Mouse (Mus musculus) hindbrain, embryonic 14.5 days (tissue): ENCODE measurements around the gene Olfr635. TPM values are rescaled to one million over a fixed set of nuclear protein-coding genes. Genes with fewer than 3 reads are reported as not detected.

ENCODE experiments used
- ATAC-seq: fragments of 200-750 bp; cut with Nextera tagmentation; 2 replicates; pipeline ENCODE4 v1.8.0; 2017; ENCODE audit warnings: moderate number of reproducible peaks, mild to moderate bottlenecking, moderate TSS enrichment, moderate library complexity; ENCODE audit not compliant: low FRiP score
- DNase-seq: peaks from one replicate; pipeline ENCODE4 v3.0.0-alpha.2; 2015; ENCODE audit warnings: low spot score
- H3K27ac ChIP-seq: fragments of 300-500 bp; sonication (generic); 2 replicates; pipeline ENCODE4 v1.5.1; 2014; ENCODE audit warnings: mild to moderate bottlenecking, moderate library complexity
- H3K27me3 ChIP-seq: fragments of 300-500 bp; sonication (generic); 2 replicates; pipeline ENCODE4 v1.6.1; 2014; ENCODE audit warnings: mild to moderate bottlenecking, low read length, mixed read lengths; ENCODE audit not compliant: control insufficient read depth, insufficient read depth
- H3K36me3 ChIP-seq: fragments of 300-500 bp; sonication (generic); replicated peaks from 2 replicates; pipeline ENCODE4 v1.6.1; 2014; ENCODE audit not compliant: control insufficient read depth, insufficient read depth
- H3K4me1 ChIP-seq: fragments of 300-500 bp; sonication (generic); replicated peaks from 2 replicates; pipeline ENCODE4 v1.6.1; 2014; ENCODE audit warnings: antibody characterized with exemption, low read length, mixed read lengths; ENCODE audit not compliant: control insufficient read depth, insufficient read depth
- H3K4me2 ChIP-seq: fragments of 300-500 bp; sonication (generic); replicated peaks from 2 replicates; pipeline ENCODE4 v1.6.1; 2014; ENCODE audit warnings: mild to moderate bottlenecking, moderate library complexity
- H3K4me3 ChIP-seq: fragments of 300-500 bp; sonication (generic); replicated peaks from 2 replicates; pipeline ENCODE4 v1.5.1; 2014; ENCODE audit warnings: mild to moderate bottlenecking, low read length
- H3K9ac ChIP-seq: fragments of 300-500 bp; sonication (generic); 2 replicates; pipeline ENCODE4 v1.6.1; 2014
- H3K9me3 ChIP-seq: fragments of 300-500 bp; sonication (generic); 2 replicates; pipeline ENCODE4 v1.6.1; 2016; ENCODE audit warnings: low read length; ENCODE audit not compliant: control insufficient read depth
- WGBS: fragments of 180-500 bp; shearing (Covaris S2); extraction: QIAGEN DNeasy Blood & Tissue Kit; methylation state at CpG from one replicate; pipeline ENCODE4 v1.1.7; 2014; 5-methylcytosine and 5-hydroxymethylcytosine counted together
- polyA plus RNA-seq: library from polyadenylated mRNA; unstranded; fragments of >200 nt; fragmentation: Nextera tagmentation; extraction: Ambion mirVana; gene quantifications from 2 replicates; pipeline ENCODE4 v1.2.1, GENCODE M21; 2014

Olfr635 gene
- polyA plus RNA-seq, 1 experiment from 2014 or later: not detected

GRCm38 (mm10) chr7:104018953-104019352, 48.0 kb downstream of the Olfr635 start:
- Histone ChIP-seq H3K27me3 (no peaks in the 10 kb centered on the region), H3K4me3 (no peak overlapping the region), H3K9me3 (no peaks in the 10 kb centered on the region), H3K4me1 (no peaks in the 10 kb centered on the region), H3K9ac (no peak overlapping the region), H3K36me3 (no peaks in the 10 kb centered on the region), H3K4me2 (no peak overlapping the region), H3K27ac (no peak overlapping the region)
- WGBS: 93% methylated on average over 1 of the region's 1 CpGs
- ATAC-seq: no peak
- DNase-seq: no peak

- Histone ChIP-seq H3K4me2 (no peak overlapping the region), H3K9me3 (no peaks in the 10 kb centered on the region), H3K36me3 (no peaks in the 10 kb centered on the region), H3K4me1 (no peaks in the 10 kb centered on the region), H3K9ac (no peak overlapping the region), H3K4me3 (no peak overlapping the region), H3K27me3 (no peaks in the 10 kb centered on the region), H3K27ac (no peak overlapping the region)
- DNase-seq (no peak), ATAC-seq (no peak)
- WGBS: 96% methylated on average over 6 of the region's 6 CpGs
Observed at GRCm38 (mm10) chr7:104021651-104022050, 50.7 kb downstream of the Olfr635 start.

GRCm38 (mm10) chr7:104025473-104025872, 54.5 kb downstream of the Olfr635 start, which contains the start of gene Olfr640:
Gene Olfr640, minus strand, starts transcription at chr7:104025573.
- no peaks in the 10 kb centered on the region for H3K36me3 ChIP-seq
- no peak within 1 kb of the TSS for H3K4me3 ChIP-seq
- no peak within 1 kb of the TSS for H3K9ac ChIP-seq
- H3K4me1 ChIP-seq: no peaks in the 10 kb centered on the region
- H3K27me3 ChIP-seq: no peaks in the 10 kb centered on the region
- H3K27ac ChIP-seq: no peak within 1 kb of the TSS
- 86% methylated on average over 6 of the region's 6 CpGs for WGBS
- H3K9me3 ChIP-seq: no peaks in the 10 kb centered on the region
- ATAC-seq (no peak), DNase-seq (no peak)
- no peak within 1 kb of the TSS for H3K4me2 ChIP-seq

GRCm38 (mm10) chr7:104026978-104027377, 56.0 kb downstream of the Olfr635 start:
- Histone ChIP-seq H3K4me1 (no peaks in the 10 kb centered on the region), H3K9ac (no peak overlapping the region), H3K9me3 (no peaks in the 10 kb centered on the region), H3K36me3 (no peaks in the 10 kb centered on the region), H3K4me3 (no peak overlapping the region), H3K27ac (no peak overlapping the region), H3K27me3 (no peaks in the 10 kb centered on the region), H3K4me2 (no peak overlapping the region)
- ATAC-seq: no peak
- no peak for DNase-seq
- WGBS: 90% methylated on average over 3 of the region's 3 CpGs

GRCm38 (mm10) chr7:104035145-104035544, 64.2 kb downstream of the Olfr635 start, which contains the start of gene Olfr641:
Gene Olfr641, plus strand, starts transcription at chr7:104035445.
- ATAC-seq (no peak), DNase-seq (no peak)
- Histone ChIP-seq H3K4me1 (no peaks in the 10 kb centered on the region), H3K9me3 (no peaks in the 10 kb centered on the region), H3K27ac (no peak within 1 kb of the TSS), H3K4me2 (no peak within 1 kb of the TSS), H3K9ac (no peak within 1 kb of the TSS), H3K36me3 (no peaks in the 10 kb centered on the region), H3K27me3 (no peaks in the 10 kb centered on the region), H3K4me3 (no peak within 1 kb of the TSS)
- WGBS: 83% methylated on average over 1 of the region's 1 CpGs

Other genes starting within 250 kb of the Olfr635 start
- gene Olfr628, start 240.8 kb upstream of the Olfr635 start, polyA plus RNA-seq: not detected in 2 replicates
- gene Olfr629, start 226.2 kb upstream of the Olfr635 start, polyA plus RNA-seq: not detected in 2 replicates
- not detected in 2 replicates for gene Olfr630, start 213.8 kb upstream of the Olfr635 start, polyA plus RNA-seq
- gene Olfr69, start 199.6 kb upstream of the Olfr635 start, polyA plus RNA-seq: not detected in 2 replicates
- gene Olfr68, start 191.5 kb upstream of the Olfr635 start, polyA plus RNA-seq: not detected in 2 replicates
- not detected in 2 replicates for gene Olfr67, start 179.3 kb upstream of the Olfr635 start, polyA plus RNA-seq
- 1,734 and 1,868 TPM in 2 replicates for gene Hbb-bt, start 157.2 kb upstream of the Olfr635 start, polyA plus RNA-seq
- 4,248 and 5,201 TPM in 2 replicates for gene Hbb-bs, start 143.1 kb upstream of the Olfr635 start, polyA plus RNA-seq
- not detected in 2 replicates for gene Hbb-bh2, start 130.6 kb upstream of the Olfr635 start, polyA plus RNA-seq
- 2.1 and 3.6 TPM in 2 replicates for gene Hbb-bh1, start 128.0 kb upstream of the Olfr635 start, polyA plus RNA-seq
- 178 and 712 TPM in 2 replicates for gene Hbb-y, start 117.9 kb upstream of the Olfr635 start, polyA plus RNA-seq
- not detected in 2 replicates for gene Olfr66, start 84.9 kb upstream of the Olfr635 start, polyA plus RNA-seq
- not detected in 2 replicates for gene Olfr64, start 76.7 kb upstream of the Olfr635 start, polyA plus RNA-seq
- not detected in 2 replicates for gene Olfr65, start 67.7 kb upstream of the Olfr635 start, polyA plus RNA-seq
- gene Olfr631, start 42.3 kb upstream of the Olfr635 start, polyA plus RNA-seq: not detected in 2 replicates
- gene Olfr632, start 36.8 kb upstream of the Olfr635 start, polyA plus RNA-seq: not detected in 2 replicates
- gene Olfr633, start 26.7 kb upstream of the Olfr635 start, polyA plus RNA-seq: not detected in 2 replicates
- not detected in 2 replicates for gene Olfr638, start 27.6 kb downstream of the Olfr635 start, polyA plus RNA-seq
- 0.03 TPM in 1 of 2 replicates, not detected in the other for gene Olfr639, start 46.2 kb downstream of the Olfr635 start, polyA plus RNA-seq
- not detected in 2 replicates for gene Olfr640, start 54.4 kb downstream of the Olfr635 start, polyA plus RNA-seq
- gene Olfr641, start 64.3 kb downstream of the Olfr635 start, polyA plus RNA-seq: not detected in 2 replicates
- not detected in 2 replicates for gene Olfr642, start 81.5 kb downstream of the Olfr635 start, polyA plus RNA-seq
- not detected in 2 replicates for gene 4930516K23Rik, start 90.3 kb downstream of the Olfr635 start, polyA plus RNA-seq
- gene Olfr644, start 100.7 kb downstream of the Olfr635 start, polyA plus RNA-seq: not detected in 2 replicates
- not detected in 2 replicates for gene Olfr645, start 114.3 kb downstream of the Olfr635 start, polyA plus RNA-seq
- gene Olfr646, start 133.7 kb downstream of the Olfr635 start, polyA plus RNA-seq: not detected in 2 replicates
- not detected in 2 replicates for gene Ubqln5, start 158.7 kb downstream of the Olfr635 start, polyA plus RNA-seq
- not detected in 2 replicates for gene Olfr643, start 166.3 kb downstream of the Olfr635 start, polyA plus RNA-seq
- not detected in 2 replicates for gene Ubqln3, start 172.1 kb downstream of the Olfr635 start, polyA plus RNA-seq
- gene Ubqlnl, start 179.4 kb downstream of the Olfr635 start, polyA plus RNA-seq: not detected in 2 replicates
- not detected in 2 replicates for gene Olfm5, start 193.7 kb downstream of the Olfr635 start, polyA plus RNA-seq
- 0.63 and 0.66 TPM in 2 replicates for gene Olfr648, start 212.2 kb downstream of the Olfr635 start, polyA plus RNA-seq
- gene Olfr649, start 224.8 kb downstream of the Olfr635 start, polyA plus RNA-seq: not detected in 2 replicates
- gene Trim6, start 247.6 kb downstream of the Olfr635 start, polyA plus RNA-seq: 0.13 and 0.20 TPM in 2 replicates